Mouse (Mus musculus) spleen, adult 2 months (tissue): Measurements from ENCODE around the gene Uba1.

ENCODE experiments used
- CTCF ChIP-seq: fragments of 200-500 bp; IDR thresholded peaks from 2 replicates; pipeline ENCODE4 v1.5.1; 2011; ENCODE audit warnings: mild to moderate bottlenecking, inconsistent platforms; ENCODE audit not compliant: insufficient read depth, insufficient read length, insufficient replicate concordance; ENCODE audit errors: extremely low read depth
- POLR2A ChIP-seq: fragments of 200-500 bp; IDR thresholded peaks from 2 replicates; pipeline ENCODE4 v1.6.1; 2011; ENCODE audit warnings: low read depth, low read length, inconsistent platforms

DNA sequence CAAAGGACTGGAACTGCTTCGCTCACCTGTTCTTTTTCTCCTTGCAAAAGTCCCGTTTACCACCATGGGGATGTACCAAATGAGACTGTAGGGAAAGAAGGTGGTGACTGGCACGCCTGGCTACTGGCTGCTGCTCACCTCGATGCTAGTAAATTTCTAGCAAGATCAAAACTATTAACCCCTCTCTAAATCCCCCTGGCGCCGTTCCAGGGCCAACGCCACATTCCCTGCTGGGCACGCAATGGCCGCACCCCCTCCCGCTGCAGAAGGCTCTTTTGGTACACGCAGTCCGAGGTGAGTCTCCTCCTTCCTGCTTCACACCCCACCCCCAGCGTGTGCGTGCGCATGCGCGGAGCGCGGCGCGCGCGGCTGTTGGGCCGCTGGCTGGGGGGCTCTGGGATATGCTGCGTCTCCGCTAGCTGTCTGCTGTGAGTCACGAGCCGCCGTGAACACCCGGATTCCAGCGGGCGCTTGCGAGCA is 30.0 kb downstream of the Uba1 start:
- peak; percentile 9 for TF ChIP-seq POLR2A
- no peak for TF ChIP-seq CTCF
